Mouse (Mus musculus) brain, embryonic 14.5 days (tissue): ENCODE measurements around the gene B2m.

Experiments used
- CTCF ChIP-seq: fragments of 200-500 bp; IDR thresholded peaks from 2 replicates; pipeline ENCODE4 v1.5.1; 2012; ENCODE audit warnings: inconsistent platforms, mild to moderate bottlenecking, moderate library complexity, borderline replicate concordance; ENCODE audit not compliant: insufficient read depth, insufficient read length; ENCODE audit errors: extremely low read depth
- POLR2A ChIP-seq: fragments of 200-500 bp; IDR thresholded peaks from 2 replicates; pipeline ENCODE4 v1.6.1; 2012; ENCODE audit warnings: mild to moderate bottlenecking, inconsistent platforms, borderline replicate concordance; ENCODE audit not compliant: poor library complexity, insufficient read depth, insufficient read length, severe bottlenecking; ENCODE audit errors: extremely low read depth

- TF ChIP-seq CTCF, result peak; percentile 15; the same call in 1 of the 2 replicates
- TF ChIP-seq POLR2A, result no peak
Measured at GRCm38 (mm10) chr2:122102070-122102469, 45.4 kb upstream of the B2m start.
